Mouse (Mus musculus): ENCODE measurements around the gene Cemip2.
"Not testable (repeated sequence)": the region's sequence is repeated elsewhere in the genome, so short reads cannot be mapped to it uniquely, and the experiment has no call there.

Cemip2 gene

DNA sequence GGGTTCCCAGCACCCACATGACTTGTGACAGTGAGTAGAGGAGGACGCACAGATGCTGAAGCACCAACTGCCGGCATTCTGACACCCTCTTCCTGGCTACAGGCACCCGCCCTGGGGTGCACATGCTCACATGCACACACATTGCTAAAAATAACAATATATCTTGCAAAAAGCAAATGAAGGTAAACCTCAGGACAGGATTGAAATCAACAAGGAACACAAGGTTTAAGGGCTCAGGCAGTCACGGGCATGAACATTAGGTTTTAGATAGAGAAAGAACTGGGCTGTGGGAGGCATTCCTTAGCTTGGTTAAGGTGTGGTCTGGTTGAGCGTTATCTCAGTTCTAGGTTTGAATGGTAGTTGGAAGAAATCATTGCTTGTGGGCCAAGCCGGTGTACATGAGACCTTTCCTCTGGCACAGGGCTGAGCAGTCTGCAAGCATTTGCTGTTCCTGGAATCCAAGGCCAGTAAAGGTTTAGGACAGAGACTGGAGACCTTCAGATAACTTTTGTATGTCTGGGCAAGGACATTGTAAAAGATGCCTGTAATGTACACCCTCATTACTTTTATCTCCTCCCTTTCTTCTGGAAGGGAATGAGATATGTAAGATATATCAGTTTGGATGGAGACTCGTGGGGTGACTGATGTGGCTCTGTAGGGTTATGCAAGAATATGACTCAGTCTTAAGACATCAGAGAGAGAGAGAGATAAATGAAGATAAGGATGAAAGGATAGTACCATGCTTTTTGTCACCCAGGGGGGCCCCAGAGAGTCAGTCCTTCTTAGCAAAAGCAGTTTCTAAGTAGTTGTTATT, 87.3 kb downstream of the Cemip2 start:
- no peak for DNase-seq (ENCODE audit: low spot score in 2 of 2)

DNA sequence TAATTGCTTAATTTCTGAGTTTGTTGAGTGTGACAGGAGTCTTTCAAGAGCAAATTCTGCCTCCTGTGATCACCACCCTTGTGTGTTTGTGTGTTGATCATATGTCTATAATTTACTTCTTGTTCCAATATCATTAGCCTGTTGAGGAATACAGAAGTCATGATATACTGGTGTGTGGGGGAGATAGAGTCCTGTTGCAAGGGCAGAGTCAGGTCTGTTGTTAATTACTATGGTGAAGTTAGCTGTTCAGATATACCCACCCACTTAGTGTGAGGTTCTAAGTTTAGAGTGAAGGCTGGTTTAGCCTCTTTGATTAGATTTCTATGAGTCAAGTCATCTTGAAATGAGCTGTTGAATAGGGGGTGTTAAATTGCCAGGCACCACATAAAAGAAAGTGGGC, 88.0 kb downstream of the Cemip2 start:
- DNase-seq (ENCODE audit: low spot score in 2 of 2) = no peak

DNA sequence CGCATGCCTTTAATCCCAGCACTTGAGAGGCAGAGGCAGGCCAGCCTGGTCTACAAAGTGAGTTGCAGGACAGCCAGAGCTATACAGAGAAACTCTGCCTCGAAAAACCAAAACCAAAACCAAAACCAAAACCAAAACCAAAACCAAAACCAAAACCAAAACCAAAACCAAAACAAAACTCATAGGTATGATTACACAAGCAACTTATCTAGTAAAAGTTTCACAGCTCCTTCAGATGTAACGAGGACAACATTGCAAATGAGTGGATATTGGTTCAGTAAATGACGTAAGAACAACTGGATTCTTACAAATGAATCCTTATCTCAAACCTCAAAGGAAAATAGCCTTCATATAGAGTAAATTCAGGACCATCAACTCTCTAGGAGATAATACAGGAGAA, 88.6 kb downstream of the Cemip2 start:
- not testable (repeated sequence) for DNase-seq (ENCODE audit: low spot score in 2 of 2)

GRCm38 (mm10) chr19:21868471-21868870, 90.3 kb downstream of the Cemip2 start:
- DNase-seq (ENCODE audit: low spot score in 2 of 2) = no peak

GRCm38 (mm10) chr19:21882110-21882940, 104.2 kb downstream of the Cemip2 start:
- no peak for DNase-seq (ENCODE audit: low spot score in 2 of 2)

- DNase-seq (ENCODE audit: low spot score in 2 of 2) = no peak
Observed at GRCm38 (mm10) chr19:21883053-21883452, 104.9 kb downstream of the Cemip2 start.

- DNase-seq (ENCODE audit: low spot score in 2 of 2) = no peak
Observed at GRCm38 (mm10) chr19:21883922-21884321, 105.8 kb downstream of the Cemip2 start.

- no peak for DNase-seq (ENCODE audit: low spot score in 2 of 2)
Observed at GRCm38 (mm10) chr19:21884385-21884784, 106.2 kb downstream of the Cemip2 start.

DNA sequence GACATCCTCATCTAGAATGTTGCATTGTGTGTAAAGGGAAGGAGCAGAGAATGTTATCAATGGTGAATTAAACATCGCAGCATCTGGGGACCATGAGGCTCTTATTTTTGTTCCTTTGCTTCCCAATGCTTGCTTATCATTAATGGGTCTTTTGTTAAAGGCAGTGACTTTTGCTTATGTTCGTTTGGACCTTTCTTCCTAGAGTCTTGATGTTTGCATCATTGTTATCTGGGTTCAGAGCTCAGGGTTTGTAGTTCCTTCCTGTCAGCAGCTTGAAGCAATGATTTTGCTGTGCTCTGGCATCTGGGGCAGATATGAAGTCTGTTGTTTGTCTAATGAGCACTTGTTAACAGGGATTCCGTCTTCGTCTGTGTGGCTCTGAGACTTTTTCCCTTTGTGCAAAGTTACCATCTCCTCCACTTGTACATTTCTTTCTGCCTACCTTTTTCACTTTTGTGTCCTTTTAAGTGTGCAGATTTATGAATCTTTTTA, 108.1 kb downstream of the Cemip2 start:
- no peak for DNase-seq (ENCODE audit: low spot score in 2 of 2)

GRCm38 (mm10) chr19:21890699-21891098, 112.6 kb downstream of the Cemip2 start:
- DNase-seq (ENCODE audit: low spot score in 2 of 2) = no peak

- DNase-seq (ENCODE audit: low spot score in 2 of 2) = no peak
Observed at GRCm38 (mm10) chr19:21894792-21895191, 116.7 kb downstream of the Cemip2 start.

DNA sequence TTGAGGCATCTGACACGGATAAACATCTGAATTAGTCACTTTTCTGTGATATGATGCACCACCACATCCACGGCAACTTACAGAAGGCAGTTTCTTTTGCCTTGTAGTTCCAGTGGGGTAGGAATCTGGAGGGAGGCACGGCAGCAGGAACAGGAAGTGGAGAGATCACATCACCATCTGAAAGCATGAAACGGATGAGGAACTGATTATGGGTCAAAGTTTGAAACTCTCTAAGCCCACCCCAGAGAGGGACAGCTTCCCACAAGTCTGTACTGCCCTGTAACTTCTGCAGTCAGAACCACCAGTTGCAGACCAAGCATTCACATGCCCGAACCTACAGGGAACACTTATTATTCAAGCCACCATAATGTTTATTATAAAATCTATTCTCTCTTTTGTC, 117.4 kb downstream of the Cemip2 start:
- no peak for DNase-seq (ENCODE audit: low spot score in 2 of 2)

GRCm38 (mm10) chr19:21897122-21897827, 119.1 kb downstream of the Cemip2 start:
- DNase-seq (ENCODE audit: low spot score in 2 of 2) = no peak

GRCm38 (mm10) chr19:21898015-21898939, 120.1 kb downstream of the Cemip2 start:
- no peak for DNase-seq (ENCODE audit: low spot score in 2 of 2)

Data from frontal cortex, postnatal 25 days (tissue).